Mouse (Mus musculus) heart, postnatal 0 days (tissue): ENCODE results near the gene Gm21915. TPM values are rescaled to one million over a fixed set of nuclear protein-coding genes. Genes with fewer than 3 reads are reported as not detected.

Experiments
- ATAC-seq: fragments of 200-750 bp; cut with Nextera tagmentation; 2 replicates; pipeline ENCODE4 v1.8.0; 2017; ENCODE audit warnings: low read depth, moderate number of reproducible peaks, moderate library complexity; ENCODE audit not compliant: insufficient read depth
- DNase-seq: peaks from one replicate; pipeline ENCODE4 v3.0.0-alpha.2; 2016; ENCODE audit warnings: low spot score
- H3K27ac ChIP-seq: fragments of 300-500 bp; sonication (generic); 2 replicates; pipeline ENCODE4 v1.5.1; 2014; ENCODE audit warnings: low read depth, mild to moderate bottlenecking
- H3K27me3 ChIP-seq: fragments of 300-500 bp; sonication (generic); 2 replicates; pipeline ENCODE4 v1.6.1; 2014; ENCODE audit warnings: low read length, mixed read lengths; ENCODE audit not compliant: control insufficient read depth, insufficient read depth
- H3K36me3 ChIP-seq: fragments of 300-500 bp; sonication (generic); replicated peaks from 2 replicates; pipeline ENCODE4 v1.6.1; 2014; ENCODE audit warnings: low read length, mixed read lengths; ENCODE audit not compliant: control insufficient read depth, insufficient read depth
- H3K4me1 ChIP-seq: fragments of 300-500 bp; sonication (generic); 2 replicates; pipeline ENCODE4 v1.6.1; 2014; ENCODE audit warnings: antibody characterized with exemption; ENCODE audit not compliant: control insufficient read depth, insufficient read depth
- H3K4me2 ChIP-seq: fragments of 300-500 bp; sonication (generic); 2 replicates; pipeline ENCODE4 v1.6.1; 2014; ENCODE audit warnings: low read depth, mild to moderate bottlenecking, low read length, moderate library complexity
- H3K4me3 ChIP-seq: fragments of 300-500 bp; sonication (generic); 2 replicates; pipeline ENCODE4 v1.5.1; 2014; ENCODE audit warnings: low read depth, low read length
- H3K9ac ChIP-seq: fragments of 300-500 bp; sonication (generic); replicated peaks from 2 replicates; pipeline ENCODE4 v1.6.1; 2014; ENCODE audit warnings: low read depth, low read length, mixed read lengths
- H3K9me3 ChIP-seq: fragments of 300-500 bp; sonication (generic); replicated peaks from 2 replicates; pipeline ENCODE4 v1.6.1; 2016; ENCODE audit warnings: low read length; ENCODE audit not compliant: control insufficient read depth
- CTCF ChIP-seq: IDR thresholded peaks from 2 replicates; pipeline ENCODE4 v1.5.1; 2016; ENCODE audit warnings: antibody characterized with exemption, control low read depth, low read depth
- EP300 ChIP-seq: IDR thresholded peaks from 2 replicates; pipeline ENCODE4 v1.6.1; 2016; ENCODE audit warnings: antibody characterized with exemption, low read depth
- WGBS: fragments of 180-500 bp; shearing (Covaris S2); extraction: QIAGEN DNeasy Blood & Tissue Kit; methylation state at CpG from one replicate; pipeline ENCODE4 v1.1.7; 2014; 5-methylcytosine and 5-hydroxymethylcytosine counted together
- polyA plus RNA-seq: library from polyadenylated mRNA; unstranded; fragments of >200 nt; fragmentation: Nextera tagmentation; extraction: Ambion mirVana; gene quantifications from 2 replicates; pipeline ENCODE4 v1.2.1, GENCODE M21; 2015
- total RNA-seq: library from RNA; depleted of rRNA; stranded (reverse); fragments of >200 nt; gene quantifications from 2 replicates; pipeline ENCODE4 v1.2.3, GENCODE M21; 2014; ENCODE audit warnings: low replicate concordance

Gm21915 gene
- total and polyA plus RNA-seq, 2 experiments from 2014 or later = not detected

- DNase-seq (no peak), ATAC-seq (no peak)
- H3K4me3 ChIP-seq = no peak overlapping the region
- peaks cover 2% of the 10 kb centered on the region; the same call in 1 of the 2 replicates for H3K27me3 ChIP-seq
- no peak overlapping the region for H3K9ac ChIP-seq
- WGBS = 81% methylated on average over 4 of the region's 4 CpGs
- H3K27ac ChIP-seq = no peak overlapping the region
- TF ChIP-seq CTCF (no peak), EP300 (no peak)
- H3K9me3 ChIP-seq = no peaks in the 10 kb centered on the region
- H3K36me3 ChIP-seq = no peaks in the 10 kb centered on the region
- H3K4me1 ChIP-seq = no peaks in the 10 kb centered on the region
- no peak overlapping the region for H3K4me2 ChIP-seq
Observed at GRCm38 (mm10) chr9:40696086-40696485, 25.7 kb downstream of the Gm21915 start.

- WGBS = 88% methylated on average over 3 of the region's 3 CpGs
Observed at GRCm38 (mm10) chr9:40699194-40699593, 28.8 kb downstream of the Gm21915 start.

GRCm38 (mm10) chr9:40700253-40700652 is 29.8 kb downstream of the Gm21915 start:
- no peaks in the 10 kb centered on the region for H3K36me3 ChIP-seq
- H3K9me3 ChIP-seq = no peaks in the 10 kb centered on the region
- no peak overlapping the region for H3K4me2 ChIP-seq
- DNase-seq (no peak), ATAC-seq (no peak)
- TF ChIP-seq CTCF (no peak), EP300 (no peak)
- H3K4me3 ChIP-seq = no peak overlapping the region
- H3K27me3 ChIP-seq = no peaks in the 10 kb centered on the region
- H3K27ac ChIP-seq = no peak overlapping the region
- H3K9ac ChIP-seq = no peak overlapping the region
- whole genome bisulfite sequencing = 82% methylated on average over 5 of the region's 5 CpGs
- no peaks in the 10 kb centered on the region for H3K4me1 ChIP-seq

More at GRCm38 (mm10) chr9:40699194-40699593, 28.8 kb downstream of the Gm21915 start:
- H3K9me3 ChIP-seq = no peaks in the 10 kb centered on the region
- no peak for ATAC-seq
- DNase-seq = no peak
- 0 out of 2 replicates have a peak, but pooled peaks cover 2% of the 10 kb centered on the region for H3K27me3 ChIP-seq
- no peak overlapping the region for H3K27ac ChIP-seq
- no peaks in the 10 kb centered on the region for H3K4me1 ChIP-seq
- H3K4me2 ChIP-seq = no peak overlapping the region
- no peak overlapping the region for H3K4me3 ChIP-seq
- TF ChIP-seq CTCF = no peak
- H3K9ac ChIP-seq = no peak overlapping the region
- no peaks in the 10 kb centered on the region for H3K36me3 ChIP-seq

- no peak for TF ChIP-seq EP300
- no peak for TF ChIP-seq CTCF
- H3K4me1 ChIP-seq = no peaks in the 10 kb centered on the region
- H3K9me3 ChIP-seq = no peaks in the 10 kb centered on the region
- WGBS = 55% methylated on average over 10 of the region's 10 CpGs
- no peaks in the 10 kb centered on the region for H3K36me3 ChIP-seq
- H3K4me3 ChIP-seq = no peak overlapping the region
- H3K9ac ChIP-seq = no peak overlapping the region
- ATAC-seq = no peak
- H3K27me3 ChIP-seq = no peaks in the 10 kb centered on the region
- no peak for DNase-seq
- no peak overlapping the region for H3K4me2 ChIP-seq
- H3K27ac ChIP-seq = no peak overlapping the region
Observed at GRCm38 (mm10) chr9:40704364-40705276, 34.2 kb downstream of the Gm21915 start.

- Histone ChIP-seq H3K4me2 (no peak overlapping the region), H3K4me1 (peaks cover 4% of the 10 kb centered on the region; the same call in 1 of the 2 replicates), H3K27ac (no peak overlapping the region), H3K9me3 (no peaks in the 10 kb centered on the region), H3K36me3 (no peaks in the 10 kb centered on the region), H3K4me3 (no peak overlapping the region), H3K9ac (no peak overlapping the region), H3K27me3 (no peaks in the 10 kb centered on the region)
- WGBS = 73% methylated on average over 12 of the region's 12 CpGs
- TF ChIP-seq CTCF (no peak), EP300 (no peak)
- ATAC-seq (no peak), DNase-seq (no peak)
Observed at GRCm38 (mm10) chr9:40708448-40709140, 38.2 kb downstream of the Gm21915 start.
